Mouse (Mus musculus) ES-Bruce4 (cell line): Measurements from ENCODE around the gene Cabcoco1.

Source experiments
- CTCF ChIP-seq: IDR thresholded peaks from one replicate; pipeline ENCODE4 v1.8.1; 2011; ENCODE audit warnings: low read depth, low read length
- EP300 ChIP-seq: IDR thresholded peaks from 2 replicates; pipeline ENCODE4 v1.6.1; 2011; ENCODE audit warnings: low read depth, low read length; ENCODE audit not compliant: insufficient read depth
- POLR2A ChIP-seq: IDR thresholded peaks from one replicate; pipeline ENCODE4 v1.8.1; 2011; ENCODE audit warnings: low read length; ENCODE audit not compliant: insufficient read depth

DNA sequence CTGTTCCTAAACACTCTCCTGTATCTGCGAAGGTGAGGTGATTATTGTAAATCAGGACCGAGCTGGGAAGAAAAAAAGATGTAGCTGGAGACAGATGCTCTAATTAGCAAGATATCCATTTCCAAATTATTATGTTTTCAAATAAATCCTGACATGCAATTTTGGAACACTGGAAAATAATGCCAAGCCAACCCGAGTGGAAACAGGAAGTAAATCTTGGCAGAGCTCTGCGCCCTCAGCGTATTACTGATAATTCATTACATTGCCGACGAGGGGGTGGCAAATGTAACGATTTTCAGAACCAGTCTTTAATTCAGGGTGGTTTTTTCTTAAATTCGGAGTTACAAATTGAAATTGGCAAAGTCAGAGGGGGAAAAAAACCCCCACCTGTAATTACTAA lies 35.6 kb upstream of the Cabcoco1 start:
- TF ChIP-seq CTCF: no peak
- no peak for TF ChIP-seq POLR2A
- no peak for TF ChIP-seq EP300
